Mouse (Mus musculus): ENCODE measurements around the gene 4930432K21Rik.
A peak's percentile ranks its signal among the peaks of the same experiment; 100 is the strongest.

4930432K21Rik gene

GRCm38 (mm10) chr8:84148531-84148850, 666 bp downstream of the 4930432K21Rik start:
- no peak for DNase-seq (ENCODE audit: low read depth)

- peak; percentile 18 for DNase-seq (ENCODE audit: low read depth)
Observed at GRCm38 (mm10) chr8:84149181-84149580, 1.4 kb downstream of the 4930432K21Rik start.

DNA sequence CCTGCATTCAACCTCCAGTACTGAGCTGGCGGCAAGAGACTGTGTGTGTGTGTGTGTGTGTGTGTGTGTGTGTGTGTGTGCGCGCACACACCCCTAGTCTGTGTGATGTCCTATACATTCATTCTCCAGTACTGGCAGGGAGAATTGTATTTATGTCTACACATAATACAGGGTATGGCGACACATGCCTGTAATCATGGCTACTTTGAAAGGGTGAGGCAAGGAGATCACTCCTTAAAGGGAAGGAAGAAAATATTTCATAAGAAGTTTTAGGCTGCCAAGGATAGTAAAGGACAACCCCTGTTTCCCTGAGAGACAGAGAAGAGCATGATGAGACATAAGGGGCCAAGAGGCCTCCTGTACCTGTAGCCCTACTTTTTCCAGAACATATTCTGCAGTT, 9.8 kb downstream of the 4930432K21Rik start:
- no peak for DNase-seq (ENCODE audit: low read depth)

- no peak for DNase-seq (ENCODE audit: low read depth)
Observed at GRCm38 (mm10) chr8:84167696-84168095, 19.9 kb downstream of the 4930432K21Rik start.

- DNase-seq (ENCODE audit: low read depth) = no peak
Observed at GRCm38 (mm10) chr8:84170096-84170495, 22.3 kb downstream of the 4930432K21Rik start.

DNA sequence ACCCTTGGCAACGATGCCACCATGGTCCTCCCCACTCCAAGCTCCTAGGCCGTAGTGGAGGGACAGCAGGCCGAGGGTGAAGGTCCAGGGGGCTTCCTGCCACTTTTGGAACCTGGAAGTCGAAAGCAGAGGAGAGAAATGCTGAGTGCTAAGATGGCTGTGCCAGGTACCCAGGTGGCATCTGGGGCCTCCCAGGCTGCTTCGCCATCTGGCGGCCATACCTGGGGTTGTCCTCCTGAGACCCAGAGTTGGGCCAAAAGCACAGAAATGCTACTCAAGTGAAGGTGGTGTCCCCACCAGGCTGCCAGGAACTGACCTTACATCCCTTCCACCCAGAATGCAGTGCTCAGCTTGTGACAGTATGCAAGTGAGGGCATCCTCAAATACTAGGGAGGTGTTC, 26.0 kb downstream of the 4930432K21Rik start:
- peak; percentile 70 for DNase-seq (ENCODE audit: low read depth)

DNA sequence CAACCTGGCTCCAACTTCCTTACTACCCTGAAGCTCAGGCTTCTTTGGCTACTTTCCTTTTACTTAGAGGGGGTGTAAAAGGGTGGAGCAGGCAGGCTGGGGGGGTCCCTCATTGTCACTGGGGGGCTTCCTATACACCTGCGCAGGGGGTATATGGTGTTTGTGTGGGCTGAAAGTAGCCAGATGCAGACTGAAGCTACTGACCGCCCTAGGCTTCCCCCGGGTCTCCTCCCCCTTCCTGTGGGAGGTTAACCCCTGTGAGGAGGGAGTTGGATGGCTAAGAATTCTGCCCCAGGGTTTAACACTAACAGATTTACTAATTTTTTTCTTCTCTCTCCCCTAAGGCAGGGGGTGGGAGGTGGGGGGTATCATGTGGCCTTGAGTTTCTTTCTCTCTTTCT, 28.7 kb downstream of the 4930432K21Rik start:
- peak; percentile 22 for DNase-seq (ENCODE audit: low read depth)

GRCm38 (mm10) chr8:84177405-84177804, 29.6 kb downstream of the 4930432K21Rik start:
- DNase-seq (ENCODE audit: low read depth) = no peak

DNA sequence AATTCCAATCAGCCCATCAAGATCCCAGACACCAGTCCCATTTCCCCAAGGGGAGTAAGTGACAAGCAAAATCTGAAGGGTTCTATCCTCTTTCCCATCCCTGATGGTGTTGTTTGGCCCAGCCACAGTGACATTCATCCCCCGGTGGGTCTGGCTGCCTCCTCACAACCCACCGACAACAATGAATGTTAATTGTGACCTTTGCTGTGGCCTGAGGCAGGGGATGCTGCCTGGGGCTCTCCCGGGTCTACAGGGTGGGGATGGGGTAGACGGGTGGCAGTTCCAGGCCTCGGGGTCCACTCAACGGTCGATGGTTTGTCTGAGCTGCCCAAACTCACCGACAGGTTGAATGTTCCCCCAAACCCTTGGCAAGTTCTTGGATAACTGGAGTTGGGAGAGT, 30.8 kb downstream of the 4930432K21Rik start:
- DNase-seq (ENCODE audit: low read depth) = no peak

DNA sequence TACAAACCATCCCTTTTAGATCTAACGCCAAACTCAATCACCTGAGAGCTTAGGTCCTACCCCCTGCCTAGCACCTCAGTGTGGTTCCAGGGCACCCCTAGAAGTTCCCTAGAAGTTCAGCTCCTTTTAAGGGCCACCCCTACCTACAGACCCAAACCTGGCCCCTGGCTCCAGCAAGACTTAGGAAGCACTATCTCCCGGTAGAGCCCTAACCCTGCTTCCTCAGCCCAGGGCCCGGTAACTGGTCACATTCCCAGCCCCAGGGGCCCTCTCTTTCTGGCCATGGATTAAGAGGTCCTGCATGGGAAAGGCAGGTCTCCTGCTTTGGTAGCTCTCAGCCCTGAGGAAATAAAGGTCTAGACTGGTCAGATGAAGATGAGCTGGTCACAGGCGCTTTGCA, 32.1 kb downstream of the 4930432K21Rik start:
- no peak for DNase-seq (ENCODE audit: low read depth)

GRCm38 (mm10) chr8:84180530-84181190, 32.8 kb downstream of the 4930432K21Rik start:
- DNase-seq (ENCODE audit: low read depth) = peak; percentile 60

DNA sequence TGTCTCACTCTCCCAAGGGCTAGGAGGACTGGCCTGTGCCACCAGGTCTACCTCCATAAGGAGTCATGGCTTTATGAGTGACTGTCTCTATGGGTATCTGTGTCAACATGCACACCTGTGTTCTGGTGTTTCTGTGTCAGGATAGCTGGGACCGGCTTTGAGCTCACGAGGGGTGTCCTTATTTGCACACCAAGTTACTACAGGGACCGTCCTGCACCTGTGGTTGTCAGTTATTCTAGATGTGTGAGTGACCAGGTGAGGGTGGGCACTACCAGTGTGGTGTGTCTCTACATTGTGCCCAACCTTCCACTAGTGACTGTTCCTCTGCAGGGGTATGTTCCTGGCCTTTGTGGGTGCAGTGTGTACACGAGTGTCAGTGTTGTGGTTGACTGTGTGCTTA, 35.0 kb downstream of the 4930432K21Rik start:
- DNase-seq (ENCODE audit: low read depth) = peak; percentile 35

- peak; percentile 45 for DNase-seq (ENCODE audit: low read depth)
Observed at GRCm38 (mm10) chr8:84183261-84184084, 35.6 kb downstream of the 4930432K21Rik start.

- DNase-seq (ENCODE audit: low read depth) = peak; percentile 40
Observed at GRCm38 (mm10) chr8:84184085-84185043, 36.5 kb downstream of the 4930432K21Rik start.

DNA sequence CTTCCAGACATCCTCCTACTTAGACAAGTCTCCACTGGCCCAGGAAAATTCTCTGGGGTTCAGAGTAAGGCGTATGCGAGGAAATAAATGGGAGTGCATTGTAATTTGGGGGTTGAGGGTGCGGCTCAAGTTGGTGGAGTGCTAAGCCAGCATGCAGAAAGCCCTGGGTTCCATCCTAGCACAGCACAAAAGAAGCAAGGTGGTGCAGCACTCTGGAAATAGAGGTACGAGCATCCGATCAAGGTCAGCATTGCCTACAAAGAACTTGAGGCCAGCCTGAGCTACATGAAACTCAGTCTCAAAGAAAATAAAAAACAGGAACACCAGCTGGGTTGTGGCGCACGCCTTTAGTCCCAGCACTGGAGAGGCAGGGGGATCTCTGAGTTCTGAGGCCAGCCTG, 37.3 kb downstream of the 4930432K21Rik start, which contains the start of gene Nanos3:
Nanos3 (minus strand) TSS at position 101 of the 400 bp plus-strand sequence.
- no peak for DNase-seq (ENCODE audit: low read depth)

- peak; percentile 93 for DNase-seq (ENCODE audit: low read depth)
Observed at GRCm38 (mm10) chr8:84186547-84186946, 38.7 kb downstream of the 4930432K21Rik start.

- peak; percentile 81 for DNase-seq (ENCODE audit: low read depth)
Observed at GRCm38 (mm10) chr8:84187065-84187755, 39.4 kb downstream of the 4930432K21Rik start.

DNA sequence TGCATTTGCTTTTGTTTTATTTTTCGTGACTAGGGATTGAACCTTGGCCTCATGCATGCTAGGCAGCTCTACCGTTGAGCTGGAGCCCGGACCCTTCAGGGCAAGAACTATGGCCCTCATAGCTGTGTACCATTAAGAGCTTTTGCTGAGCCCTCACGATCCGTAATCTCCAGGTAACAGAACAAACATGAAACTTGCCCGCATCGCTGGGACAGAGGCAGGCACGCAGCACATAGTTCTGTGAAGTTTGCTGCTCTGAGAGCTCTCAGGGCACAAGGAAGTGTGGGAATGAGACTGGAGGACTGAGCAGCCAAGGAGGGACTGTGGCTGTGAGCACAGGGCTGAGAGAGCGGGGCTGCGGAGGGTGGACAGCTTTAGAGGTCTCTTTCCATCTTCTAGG, 40.8 kb downstream of the 4930432K21Rik start:
- no peak for DNase-seq (ENCODE audit: low read depth)

- no peak for DNase-seq (ENCODE audit: low read depth)
Observed at GRCm38 (mm10) chr8:84189603-84190002, 41.8 kb downstream of the 4930432K21Rik start.

DNA sequence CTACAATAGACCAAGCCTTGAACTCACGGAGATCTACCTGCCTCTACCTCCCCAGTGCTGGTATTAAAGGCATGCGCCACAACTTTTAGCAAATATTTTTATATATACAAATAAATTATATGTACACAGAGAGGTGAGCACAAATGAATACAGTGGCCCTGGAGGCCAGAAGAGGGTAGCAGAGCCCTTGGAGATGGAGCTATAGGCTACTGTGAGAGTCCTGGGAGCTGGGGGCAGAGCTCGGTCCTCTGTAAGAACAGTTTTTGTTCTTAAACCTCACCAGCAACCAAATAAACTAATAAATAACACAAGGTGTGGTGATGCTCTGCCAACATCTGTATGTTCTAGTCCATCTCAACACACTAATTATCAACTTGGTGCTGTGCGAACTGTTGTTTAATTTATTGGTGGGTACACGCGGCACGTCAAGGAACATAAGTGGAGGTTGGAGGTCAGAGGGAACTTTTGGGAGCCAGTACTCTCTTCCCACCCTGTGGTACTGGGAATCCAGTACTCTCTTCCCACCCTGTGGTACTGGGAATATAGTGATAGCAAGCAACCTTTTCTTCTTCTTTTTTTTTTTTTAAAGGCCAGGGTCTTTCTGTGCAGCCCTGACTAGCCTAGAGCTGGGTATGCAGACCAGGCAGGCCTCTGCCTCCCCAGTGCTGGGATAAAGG, 42.5 kb downstream of the 4930432K21Rik start:
- no peak for DNase-seq (ENCODE audit: low read depth)

DNA sequence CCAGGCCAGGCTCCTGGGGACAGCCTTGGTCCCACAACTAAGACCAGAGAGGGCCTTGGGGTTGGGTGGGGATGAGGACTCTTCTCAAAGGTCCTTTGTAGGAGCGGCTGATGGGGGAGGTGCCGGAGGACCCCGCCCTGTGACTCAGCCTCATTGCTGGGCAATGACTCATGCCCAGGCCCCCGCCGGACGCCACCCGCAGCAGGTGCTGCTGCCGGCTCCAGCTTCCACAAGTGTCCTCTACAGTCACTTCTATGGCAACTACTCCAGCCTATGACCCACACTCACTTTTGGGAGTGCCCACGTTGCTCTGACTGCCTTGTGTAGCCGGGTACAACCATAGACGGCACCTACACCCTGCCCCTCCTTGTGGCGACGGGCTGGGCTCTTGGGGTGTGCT, 44.2 kb downstream of the 4930432K21Rik start:
- DNase-seq (ENCODE audit: low read depth) = no peak
